Mouse (Mus musculus) B cell, adult 62 days (primary cell): ENCODE results near the gene Zbtb41. TPM values are rescaled to one million over a fixed set of nuclear protein-coding genes. Genes with fewer than 3 reads are reported as not detected.

Source experiments
- total RNA-seq: library from RNA; stranded (reverse); gene quantifications from 4 replicates; pipeline ENCODE4 v1.2.4, GENCODE M21; 2023

The Zbtb41 gene
- 30.3 to 34.2 TPM (median 31.6 TPM) in 4 replicates for total RNA-seq

DNA sequence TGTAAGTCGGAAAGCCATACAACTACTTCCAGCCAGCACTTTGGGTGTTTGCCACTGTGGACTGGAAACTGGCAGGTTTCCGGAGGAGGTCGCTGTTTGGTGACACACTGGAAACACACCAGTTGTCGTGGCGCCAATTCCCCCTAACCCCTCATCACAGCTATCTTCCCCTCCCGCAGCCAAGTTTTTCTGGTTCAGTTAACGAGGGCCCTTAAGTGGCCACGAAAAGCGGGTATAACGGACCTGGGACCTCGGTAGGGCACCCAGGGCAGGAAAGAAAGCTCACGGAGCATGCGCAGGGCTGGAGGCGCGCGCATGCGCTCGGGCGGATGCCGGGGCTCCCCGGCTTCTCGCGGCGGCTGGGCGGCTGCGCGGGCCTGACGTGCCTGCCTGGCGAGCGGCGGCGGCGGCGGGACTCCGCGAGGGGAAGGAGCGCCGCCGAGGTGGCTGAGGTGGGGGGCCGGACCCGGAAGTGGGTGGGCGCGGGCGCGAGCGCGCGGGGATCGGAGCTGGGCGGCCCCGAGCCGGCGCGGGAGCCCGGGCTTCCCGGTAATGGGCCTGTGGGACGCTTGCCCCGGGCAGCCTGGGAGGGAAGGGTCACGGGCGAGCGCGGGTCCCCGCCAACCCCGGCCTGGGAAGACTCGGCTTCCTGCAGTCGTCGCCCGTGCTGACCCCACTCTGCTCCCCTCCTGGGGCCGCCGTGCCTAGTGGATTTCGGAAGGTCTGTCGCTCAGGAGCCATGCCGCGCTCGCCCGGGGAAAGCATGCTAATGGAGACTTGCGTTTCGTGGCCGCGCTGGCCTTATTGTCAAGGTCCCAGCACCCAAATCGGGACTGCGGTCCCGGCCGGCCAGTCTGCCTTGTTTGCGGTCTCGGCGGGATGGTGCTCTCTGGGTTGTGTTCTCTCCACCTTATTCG, at the start of gene Zbtb41:
Zbtb41 (plus strand) TSS at position 414 of the 917 bp plus-strand sequence.

DNA sequence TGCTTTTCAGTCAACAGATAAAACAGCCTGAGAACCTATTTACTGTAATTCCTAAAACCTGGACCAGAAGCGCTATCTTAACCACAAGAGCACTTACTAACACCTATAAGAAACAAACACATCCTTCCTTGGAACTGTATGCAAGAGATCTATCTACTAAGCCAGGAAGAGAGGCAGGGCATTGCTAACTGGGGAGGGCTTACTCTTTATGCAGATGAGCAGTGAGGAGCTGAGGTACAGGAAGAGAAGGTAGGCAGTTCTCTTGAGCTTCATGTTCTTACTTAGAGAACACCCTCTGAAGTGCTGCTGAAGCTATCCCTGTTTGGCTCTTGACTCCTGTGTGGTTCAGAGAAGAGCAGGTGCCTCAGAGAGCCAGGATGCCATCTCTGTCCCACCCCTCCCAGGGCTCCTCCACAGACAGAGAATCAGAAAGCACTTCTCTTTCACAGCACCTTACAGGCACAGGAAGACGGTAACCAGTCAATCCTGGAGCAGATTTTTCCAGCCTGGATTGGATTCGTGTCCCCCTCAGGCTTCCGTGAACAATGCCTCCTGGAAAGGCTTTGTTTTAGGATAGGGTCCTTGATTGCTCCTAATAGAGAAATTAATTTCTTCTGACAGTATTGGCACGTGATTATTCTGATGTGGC, 45.3 kb upstream of the Zbtb41 start, which contains the start of gene Crb1:
Crb1 (minus strand) TSS at position 463 of the 649 bp plus-strand sequence.

DNA sequence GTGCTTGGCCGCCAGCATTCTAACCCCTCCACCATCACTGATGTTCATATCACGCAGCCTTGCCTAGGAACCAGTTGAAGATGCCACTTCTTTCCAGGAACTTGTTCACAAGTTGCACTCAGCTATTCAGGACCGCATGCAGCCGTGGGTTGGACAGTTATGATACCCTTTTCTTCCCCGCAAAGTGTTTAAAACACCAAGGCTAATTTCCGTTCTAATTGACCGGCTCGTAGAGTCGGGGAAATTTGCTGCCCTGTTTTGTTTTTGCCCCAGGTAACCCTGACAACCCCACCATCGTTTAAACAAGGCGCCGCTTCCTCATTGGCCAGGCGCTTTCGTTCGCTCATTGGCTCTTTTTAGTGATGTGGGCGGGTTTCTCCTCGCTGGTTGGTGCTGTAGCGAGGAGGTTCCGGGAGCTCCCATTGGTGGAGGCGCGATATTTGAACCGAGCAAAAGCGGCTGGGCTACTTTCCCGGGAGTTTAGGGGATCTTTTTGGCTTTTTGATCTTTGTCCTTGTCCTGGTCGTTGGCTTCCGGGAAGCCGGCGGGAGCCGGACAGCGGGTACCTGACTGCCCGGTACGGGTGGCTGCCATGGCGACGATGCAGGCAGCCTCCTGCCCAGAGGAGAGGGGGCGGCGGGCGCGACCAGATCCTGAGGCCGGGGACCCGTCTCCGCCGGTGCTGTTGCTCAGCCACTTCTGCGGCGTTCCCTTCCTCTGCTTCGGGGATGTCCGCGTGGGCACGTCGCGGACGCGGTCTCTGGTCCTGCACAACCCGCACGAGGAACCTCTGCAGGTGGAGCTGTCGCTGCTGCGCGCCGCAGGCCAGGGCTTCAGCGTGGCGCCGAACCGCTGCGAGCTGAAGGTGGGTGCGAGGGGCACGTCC, 32.5 kb downstream of the Zbtb41 start, which contains the start of gene Aspm:
Aspm (plus strand) TSS at position 433 of the 886 bp plus-strand sequence.

DNA sequence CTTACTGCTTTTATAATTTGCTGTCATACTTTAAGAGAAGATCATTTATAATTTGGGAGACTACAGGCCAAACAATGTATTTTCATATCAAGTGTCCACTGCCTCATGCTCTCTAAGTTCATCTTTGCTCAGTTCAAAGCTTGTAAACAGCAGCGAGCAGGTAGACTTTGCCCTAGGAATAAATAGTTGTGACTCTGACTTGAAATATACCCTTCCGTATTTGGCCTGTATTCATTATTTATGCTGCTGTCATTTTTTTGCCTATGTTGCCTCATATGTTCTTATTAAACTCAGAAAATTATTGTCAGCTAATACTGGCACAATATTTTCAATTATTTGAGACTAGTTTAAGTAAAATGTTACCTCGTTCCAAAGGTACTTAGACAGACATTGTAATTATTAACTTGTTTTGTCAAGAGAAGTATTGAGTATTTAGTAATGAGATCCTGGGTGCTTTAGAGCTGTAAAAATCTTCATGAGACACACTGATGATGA, 79.2 kb downstream of the Zbtb41 start, which contains the start of gene F13b:
F13b (plus strand) TSS at position 445 of the 495 bp plus-strand sequence.

Other genes with a start within 250 kb of the Zbtb41 start
- not detected in 4 replicates for gene Crb1, start 45.2 kb upstream of the Zbtb41 start, total RNA-seq
- gene Aspm, start 32.5 kb downstream of the Zbtb41 start, total RNA-seq = 3.9 to 6.2 TPM (median 4.9 TPM) in 4 replicates
- not detected in 4 replicates for gene F13b, start 79.4 kb downstream of the Zbtb41 start, total RNA-seq
- not detected in 4 replicates for gene Cfhr1, start 138.0 kb downstream of the Zbtb41 start, total RNA-seq